Mouse (Mus musculus): ENCODE results near the gene Agbl3.

Gene Agbl3

DNA sequence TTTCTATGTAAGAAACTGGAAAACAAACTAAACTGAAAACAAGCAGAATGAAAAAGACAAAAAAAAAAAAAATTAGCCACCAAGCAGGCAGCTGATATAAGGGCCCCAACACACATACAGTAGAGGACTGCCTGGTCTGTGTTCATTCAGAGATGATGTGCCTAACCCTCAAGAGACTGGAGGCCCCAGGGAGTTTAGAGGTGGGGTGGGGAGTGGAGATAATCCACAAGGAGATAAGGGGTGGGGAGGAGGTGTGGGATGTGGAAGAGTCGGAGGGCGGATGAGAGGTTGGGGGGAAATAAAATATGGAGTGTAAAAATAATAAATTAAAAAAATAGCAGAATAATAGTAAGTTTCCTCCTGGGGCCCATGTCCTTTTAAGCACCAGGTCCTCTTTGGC is 25.4 kb downstream of the Agbl3 start:
- DNase-seq: no peak

DNA sequence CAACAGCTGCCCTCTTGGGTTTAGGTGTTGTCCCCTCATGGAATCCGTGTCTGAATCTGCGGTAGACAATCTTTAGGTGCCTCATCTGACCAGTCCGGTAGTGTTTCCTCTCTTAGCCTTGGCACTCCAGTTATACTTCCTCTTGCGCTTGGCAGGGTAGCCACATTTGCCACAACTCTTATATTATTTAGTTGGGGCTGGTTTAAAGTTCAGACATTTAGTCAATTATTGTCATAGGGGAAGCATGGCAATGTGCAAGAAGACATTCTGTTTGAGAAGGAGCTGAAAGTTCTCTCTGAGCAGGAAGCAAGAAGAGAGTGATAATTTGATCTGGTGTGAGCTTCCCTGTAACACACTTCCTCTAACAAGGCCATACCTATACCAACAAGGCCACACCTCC is 30.4 kb downstream of the Agbl3 start:
- DNase-seq: no peak

DNA sequence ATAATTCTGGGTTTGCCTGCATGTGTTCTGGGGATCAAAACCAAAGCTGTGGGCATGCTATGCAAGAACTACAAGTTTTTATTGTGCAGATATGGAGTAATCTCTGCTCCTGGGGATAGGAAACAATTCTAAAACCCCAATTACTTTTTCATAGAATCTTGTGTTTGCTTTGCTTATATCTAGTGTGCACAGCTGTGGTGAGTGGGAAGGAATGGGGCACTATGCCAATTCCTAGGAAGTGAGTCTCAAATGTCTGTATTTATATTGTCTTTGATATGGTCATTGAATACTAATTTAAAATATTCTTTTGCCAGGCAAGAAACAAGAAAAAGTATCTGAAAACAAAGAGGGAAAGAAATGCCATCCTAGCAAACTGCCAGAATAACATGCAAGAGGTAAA is 44.2 kb downstream of the Agbl3 start:
- no peak for DNase-seq

DNA sequence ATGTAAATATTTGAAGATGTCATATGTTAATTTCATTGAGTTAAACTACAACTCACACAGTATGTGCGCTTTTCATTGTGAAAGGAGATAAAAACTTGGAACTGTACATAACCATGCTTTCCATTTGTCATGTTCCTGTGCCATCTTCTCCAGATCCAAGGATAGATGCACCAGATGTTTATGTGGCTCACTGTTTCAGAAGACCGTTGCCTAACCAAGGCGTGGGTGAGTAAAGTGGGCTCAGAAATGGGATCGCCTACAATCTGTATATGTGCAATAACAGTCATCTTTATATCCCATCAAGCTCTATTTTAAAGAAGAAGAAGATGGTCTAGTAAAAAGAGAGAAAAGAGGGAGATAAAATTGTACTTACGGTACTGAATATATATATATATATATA is 52.1 kb downstream of the Agbl3 start:
- no peak for DNase-seq

DNA sequence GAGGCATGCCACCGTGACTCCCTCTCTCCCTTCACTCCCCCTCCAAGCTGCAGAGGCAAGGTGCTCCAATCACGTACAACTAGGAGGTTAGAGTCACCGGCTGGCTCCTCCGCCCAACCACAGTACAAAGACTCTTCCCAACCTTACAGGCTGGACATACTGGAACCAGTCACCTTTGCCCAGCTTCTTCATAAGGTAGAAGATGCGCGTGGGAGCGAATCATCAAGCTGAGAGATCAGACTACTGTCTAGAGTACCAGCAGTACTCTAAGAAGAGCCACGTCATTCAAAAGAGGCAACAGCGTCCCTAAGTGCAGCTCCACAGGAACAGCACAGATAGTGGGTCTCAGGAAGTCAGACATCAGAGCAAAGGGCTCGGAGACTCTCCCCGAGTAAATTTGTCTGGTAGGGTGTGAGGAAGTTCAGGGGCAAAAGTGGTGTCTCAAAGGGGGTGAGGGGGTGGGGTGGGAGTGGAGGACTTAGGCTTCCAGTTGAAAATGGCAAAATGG is 81.4 kb downstream of the Agbl3 start:
- DNase-seq: no peak

DNA sequence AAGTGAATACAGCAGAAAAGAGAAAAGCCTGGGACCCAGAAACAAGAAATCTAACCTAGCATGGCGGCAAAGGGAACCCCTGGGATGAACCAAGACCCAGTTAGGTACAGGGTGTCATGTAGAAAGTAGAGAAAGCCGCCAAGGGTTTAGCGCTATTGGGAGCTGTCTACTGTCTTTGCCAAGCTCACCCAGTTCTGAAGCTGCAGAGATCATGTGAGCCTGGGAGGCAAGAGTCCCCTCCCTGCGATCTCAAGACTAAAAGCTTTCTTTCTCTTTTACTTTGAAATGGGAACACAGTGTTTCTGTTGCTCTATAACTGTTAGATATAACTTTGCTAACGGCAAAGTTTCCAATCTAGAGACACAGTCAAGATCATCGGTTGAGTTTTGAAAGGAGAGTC is 82.1 kb downstream of the Agbl3 start:
- DNase-seq: no peak

DNA sequence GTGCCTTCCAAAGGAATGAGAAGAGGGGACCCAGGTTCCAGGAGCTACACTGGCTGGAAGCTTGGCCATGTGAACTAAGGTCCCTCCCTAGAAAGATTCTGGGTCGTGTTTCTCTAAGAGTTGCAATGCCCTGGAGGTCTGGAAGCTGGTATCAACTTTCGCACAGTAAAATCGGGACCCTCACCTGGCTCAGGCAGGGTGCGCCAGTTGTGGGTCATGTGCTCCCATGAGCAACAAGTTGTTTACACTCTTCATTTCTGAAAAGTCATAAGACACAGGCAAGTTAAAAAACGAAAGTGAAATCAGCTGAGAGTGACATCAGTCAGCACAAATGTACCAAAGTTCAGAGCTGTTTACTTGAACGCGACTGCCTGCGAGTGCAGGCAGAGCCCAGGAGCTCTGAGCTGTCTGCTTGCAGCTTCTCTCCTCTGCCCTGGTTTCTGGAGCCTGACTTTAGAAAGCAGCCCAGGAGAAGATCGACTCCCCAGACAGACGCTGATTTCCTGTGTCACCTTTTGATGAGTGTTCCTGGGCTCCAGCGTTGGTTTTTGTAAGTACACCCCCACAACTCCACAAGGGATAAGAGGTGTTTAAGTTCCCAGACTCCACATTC is 82.7 kb downstream of the Agbl3 start, which contains the start of gene Tmem140:
TSS of gene Tmem140 (plus strand) at position 356 of the 613 bp plus-strand sequence.
- no peak for DNase-seq

DNA sequence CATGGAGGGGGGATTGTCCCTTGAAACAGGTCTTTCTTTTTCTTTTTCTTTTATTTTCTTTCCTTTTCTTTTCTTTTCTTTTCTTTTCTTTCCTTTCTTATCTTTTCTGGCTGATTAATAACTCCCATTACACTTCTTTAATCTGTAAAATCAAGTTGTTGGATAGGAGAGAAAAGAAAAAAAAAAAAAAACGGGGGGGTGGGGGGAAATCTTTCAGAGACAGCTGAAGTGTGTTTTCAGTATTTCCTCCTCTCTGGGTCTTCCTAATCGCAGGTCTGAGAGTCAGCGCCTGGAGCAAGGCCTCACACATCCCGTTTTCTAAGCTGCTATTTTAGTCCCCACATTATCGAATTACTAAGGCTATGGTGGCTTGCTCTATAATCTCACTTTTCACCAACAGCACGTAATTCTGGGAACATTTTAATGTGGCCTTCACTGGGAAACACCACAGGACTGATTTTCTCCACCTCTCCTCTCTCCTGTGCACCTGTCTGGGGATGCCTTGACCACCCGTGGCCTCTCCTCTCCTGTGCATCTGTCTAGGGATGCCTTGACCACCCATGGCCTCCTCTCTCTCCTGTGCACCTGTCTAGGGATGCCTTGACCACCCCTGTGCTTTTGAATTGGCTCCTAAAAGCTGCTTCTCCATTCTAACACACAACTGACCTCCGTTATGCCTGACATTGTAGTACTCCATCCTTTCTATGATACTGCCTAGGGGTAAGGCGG is 83.7 kb downstream of the Agbl3 start:
- DNase-seq: no peak

DNA sequence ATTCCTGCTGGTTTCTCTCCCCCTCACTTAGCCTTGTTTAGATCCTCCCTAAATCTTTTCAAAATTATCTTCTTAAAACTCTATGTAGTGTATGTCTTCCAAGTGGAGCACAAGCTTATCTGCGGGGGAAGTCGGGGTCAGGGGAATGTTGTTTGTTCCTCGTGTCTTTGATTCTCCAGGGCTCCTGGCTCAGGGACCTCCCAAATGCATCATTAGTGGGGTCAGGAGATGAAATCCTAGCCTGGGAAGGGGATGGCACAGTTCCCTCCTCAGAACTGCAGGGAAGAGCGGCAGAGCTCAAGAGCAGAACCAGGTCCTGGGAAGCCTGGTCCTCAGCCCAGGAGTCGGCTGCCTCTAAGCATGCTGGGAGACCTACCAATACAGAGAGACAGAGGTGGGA is 85.0 kb downstream of the Agbl3 start:
- no peak for DNase-seq

DNA sequence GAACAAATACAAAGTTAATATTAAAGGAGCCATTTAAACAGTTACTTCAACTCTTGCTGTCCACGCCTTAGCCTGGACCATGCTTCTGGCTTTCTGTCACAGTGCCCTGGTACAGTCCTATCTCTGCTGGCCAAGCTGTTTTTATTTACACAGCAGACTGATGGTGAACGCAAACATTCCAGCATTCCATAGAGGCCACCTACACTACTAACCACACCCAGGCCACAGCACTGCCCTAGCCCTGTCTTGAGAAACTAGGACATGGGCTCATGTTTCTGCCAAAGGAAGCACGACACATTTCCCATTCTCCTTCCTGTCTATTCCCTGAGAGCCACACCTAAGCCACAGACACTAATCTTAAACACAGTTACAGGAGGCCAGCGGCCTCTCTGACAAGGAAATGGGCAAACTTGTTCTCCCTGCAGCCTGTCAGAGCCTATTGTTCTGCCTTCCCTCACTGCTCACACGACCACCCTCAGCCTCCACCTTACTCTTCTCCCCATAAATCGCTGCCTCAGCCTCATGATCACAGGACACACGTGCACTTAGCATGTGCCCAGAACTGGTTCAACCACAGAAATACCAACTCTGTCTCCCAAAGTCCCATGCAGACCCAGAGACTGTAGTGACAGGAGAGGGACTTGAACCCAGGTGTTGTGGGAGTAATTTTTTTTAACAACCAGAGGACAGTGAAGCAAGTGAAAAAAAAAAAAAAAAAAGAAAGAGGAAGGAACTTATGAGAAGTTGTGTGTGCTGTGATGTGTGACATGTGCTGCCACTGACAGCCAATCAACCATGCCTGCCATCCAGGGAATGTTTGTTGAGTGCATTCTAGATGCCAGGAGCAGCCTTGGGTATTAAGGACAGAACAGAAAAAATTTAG is 85.7 kb downstream of the Agbl3 start:
- DNase-seq: no peak

DNA sequence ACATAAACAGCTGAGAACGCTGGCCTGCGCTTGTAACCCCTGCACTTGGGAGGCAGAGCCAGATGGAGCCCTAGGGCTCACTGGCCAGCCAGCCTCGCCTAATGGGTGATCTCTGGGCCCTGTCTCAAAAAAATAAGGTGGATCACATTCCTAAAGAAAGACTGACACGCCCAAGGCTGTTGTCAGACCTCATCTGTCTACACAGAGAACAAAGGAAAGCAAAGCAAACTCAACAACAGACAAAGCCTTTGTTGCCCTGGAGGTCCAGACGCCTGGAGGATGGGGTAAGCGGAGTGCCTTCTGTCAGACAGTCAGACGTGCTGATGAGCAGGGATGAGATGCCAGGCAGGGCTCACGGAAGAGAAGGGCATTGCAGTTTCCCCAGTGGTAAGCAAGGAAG is 86.6 kb downstream of the Agbl3 start:
- no peak for DNase-seq

DNA sequence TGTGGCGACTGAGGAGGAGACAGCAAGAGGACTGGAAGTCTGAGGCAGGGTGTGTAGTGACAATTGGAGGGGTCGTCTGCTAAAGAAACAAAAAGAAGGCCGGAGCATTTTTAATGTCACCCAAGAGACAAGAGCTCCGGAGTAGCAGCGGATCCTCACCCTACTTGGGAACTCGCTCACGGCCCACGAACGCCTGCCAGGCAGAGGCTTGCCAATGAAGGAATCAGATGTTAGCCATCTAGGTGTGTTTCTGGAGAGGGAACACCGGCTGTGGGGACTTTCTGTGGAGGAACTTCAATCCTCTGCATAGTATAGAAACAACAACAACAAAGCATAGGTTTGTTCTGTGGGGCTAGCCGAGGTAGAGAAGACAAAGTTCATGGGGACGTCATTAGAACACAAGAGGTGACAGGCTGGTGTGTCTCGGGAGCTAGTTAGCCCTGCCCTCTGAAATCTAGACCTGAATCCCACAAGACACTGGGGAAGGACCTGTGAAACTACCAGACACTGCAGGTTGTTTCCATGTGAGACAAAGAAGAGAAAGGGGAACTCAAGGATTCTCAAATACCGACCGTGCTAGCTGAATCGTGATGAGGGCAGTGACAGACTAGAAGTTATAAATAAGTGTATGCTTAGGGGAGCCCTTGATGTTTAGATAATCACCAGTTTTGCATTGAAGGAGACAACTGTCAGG is 87.2 kb downstream of the Agbl3 start:
- DNase-seq: no peak

DNA sequence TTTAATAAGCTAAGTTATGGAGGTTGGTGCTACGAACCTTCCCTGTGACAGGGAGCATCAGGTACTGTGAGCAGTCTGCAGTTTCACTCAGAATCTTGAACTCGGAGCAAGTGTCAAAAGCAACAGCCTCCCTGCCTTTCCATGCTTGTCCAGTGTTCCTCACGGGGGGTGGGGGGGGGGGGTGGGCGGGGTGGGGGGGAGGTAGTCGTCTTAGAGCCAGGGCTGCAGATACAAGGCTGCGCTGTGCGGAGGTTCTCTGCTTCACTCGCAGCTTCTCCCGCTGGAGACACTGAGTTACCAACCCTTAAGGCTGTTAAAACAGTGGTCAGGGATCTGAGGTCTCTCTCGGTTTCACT is 87.7 kb downstream of the Agbl3 start:
- no peak for DNase-seq

DNA sequence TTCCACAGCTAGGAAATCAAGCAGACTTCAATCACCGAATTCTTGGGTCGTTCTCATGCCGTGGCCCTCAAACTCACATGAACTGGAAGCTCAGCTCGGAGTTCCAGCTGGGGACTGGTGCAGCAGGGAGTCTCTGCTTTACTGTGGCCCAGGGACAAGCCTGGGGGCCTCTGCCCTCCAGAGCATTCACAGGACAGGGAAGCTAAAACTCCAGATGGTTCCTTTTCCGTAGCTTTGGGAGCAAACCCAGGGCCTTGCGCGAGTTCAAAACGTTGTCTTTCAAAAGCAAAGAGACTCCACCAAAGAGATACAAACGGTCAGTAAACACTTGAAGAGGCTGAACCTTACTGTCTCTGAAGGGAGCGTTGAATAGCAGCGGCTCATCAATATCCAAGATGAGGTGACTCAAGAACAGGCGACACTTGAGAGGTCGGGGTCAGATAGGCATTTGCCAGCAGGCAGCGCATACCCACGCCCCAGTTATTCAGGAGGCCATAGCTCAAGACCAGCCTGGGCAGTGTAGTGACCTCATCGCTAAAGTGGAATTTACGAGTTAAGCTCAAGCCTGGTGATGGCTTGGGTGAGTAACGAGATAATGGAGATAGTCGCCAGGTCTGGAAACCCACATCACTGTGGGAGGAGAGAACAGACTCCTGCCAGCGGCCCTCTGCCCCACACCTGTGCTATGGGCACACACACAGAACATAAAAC is 88.4 kb downstream of the Agbl3 start:
- no peak for DNase-seq

DNA sequence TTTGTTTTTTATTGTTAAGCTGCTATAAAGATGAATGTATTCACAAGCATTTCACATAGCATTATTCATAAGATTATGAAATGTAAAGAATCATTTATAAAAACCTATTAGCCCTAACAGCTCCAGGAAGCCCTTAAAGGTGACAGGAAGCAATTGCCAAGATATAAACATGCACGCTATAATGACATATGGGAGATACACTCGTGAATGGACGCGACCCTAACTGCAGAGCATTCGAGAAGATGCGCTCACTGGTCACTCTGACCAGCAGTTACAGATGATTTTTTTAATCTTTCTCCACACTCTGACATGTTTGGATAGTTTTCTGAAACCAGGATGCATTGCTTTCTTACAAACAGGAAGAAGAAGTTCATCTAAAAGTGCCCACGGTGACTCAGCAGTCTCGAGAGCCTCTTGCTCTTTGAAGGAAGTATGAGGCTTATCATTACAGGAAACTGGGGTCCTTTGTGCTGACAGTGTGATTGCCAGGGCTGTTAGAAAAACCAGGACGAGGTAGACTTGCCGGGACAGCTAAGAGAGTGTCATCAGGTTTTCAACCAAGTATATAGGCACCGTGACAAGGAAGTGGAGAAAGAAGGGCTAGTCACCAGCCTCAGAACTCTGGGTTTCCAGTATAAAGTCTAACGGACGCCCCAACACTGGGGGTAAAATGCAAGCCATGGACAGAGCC is 89.1 kb downstream of the Agbl3 start:
- DNase-seq: no peak

DNA sequence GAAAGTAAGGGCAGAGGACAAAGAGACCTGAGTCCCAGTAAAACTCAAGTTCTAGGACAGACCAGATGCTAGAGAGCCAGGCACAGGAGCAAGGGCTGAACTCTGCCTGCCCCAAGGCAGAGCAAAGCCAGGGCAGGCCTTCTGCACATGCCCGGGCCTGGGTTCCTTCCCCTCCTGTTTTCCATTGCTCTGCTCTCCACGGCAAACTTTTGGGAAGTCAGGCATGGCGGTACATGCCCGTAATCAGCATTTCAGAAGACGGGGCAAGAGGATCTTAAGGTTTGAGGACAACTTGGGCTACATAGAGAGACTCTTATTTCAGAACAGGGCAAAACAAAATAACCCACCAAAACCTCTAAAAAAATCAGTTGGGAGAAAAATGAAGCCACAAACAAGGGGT is 89.9 kb downstream of the Agbl3 start:
- DNase-seq: no peak

DNA sequence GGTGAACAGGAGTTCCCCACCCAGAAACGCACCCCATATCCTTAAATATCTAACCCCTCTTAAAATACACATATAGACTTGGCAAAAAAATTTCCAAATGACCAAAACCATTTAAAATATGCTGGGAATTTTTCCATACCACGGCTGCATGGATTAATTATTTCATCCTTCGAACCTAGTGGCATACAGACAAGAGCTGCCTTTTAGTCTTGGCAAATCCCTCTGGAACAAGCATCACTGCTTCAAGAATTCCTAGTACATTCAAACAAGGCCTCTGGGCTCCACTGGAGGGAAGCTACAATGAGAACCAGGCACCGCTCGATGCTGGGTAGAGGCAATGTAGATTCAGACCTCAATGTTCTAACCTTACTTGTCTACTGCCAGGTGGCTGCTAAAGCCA is 90.5 kb downstream of the Agbl3 start:
- no peak for DNase-seq

DNA sequence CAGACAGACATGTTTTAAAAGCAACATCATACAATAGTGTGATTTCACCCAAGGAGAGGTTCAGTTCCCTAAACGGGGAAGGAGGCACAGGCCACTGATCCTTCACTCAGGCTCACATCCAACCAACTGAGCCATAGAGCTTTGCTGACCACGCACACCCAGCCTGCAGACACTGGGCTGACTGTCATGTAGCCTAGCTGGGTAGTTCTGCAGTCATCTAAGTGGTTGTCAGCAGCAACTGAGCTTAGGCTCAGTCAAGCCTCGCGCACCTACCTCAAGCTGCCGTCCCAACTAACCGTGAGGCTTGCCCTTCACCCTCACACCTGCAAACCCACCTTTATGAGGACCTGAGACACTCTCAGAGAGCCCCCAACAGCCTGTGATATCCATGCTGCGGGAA is 91.7 kb downstream of the Agbl3 start:
- no peak for DNase-seq

DNA sequence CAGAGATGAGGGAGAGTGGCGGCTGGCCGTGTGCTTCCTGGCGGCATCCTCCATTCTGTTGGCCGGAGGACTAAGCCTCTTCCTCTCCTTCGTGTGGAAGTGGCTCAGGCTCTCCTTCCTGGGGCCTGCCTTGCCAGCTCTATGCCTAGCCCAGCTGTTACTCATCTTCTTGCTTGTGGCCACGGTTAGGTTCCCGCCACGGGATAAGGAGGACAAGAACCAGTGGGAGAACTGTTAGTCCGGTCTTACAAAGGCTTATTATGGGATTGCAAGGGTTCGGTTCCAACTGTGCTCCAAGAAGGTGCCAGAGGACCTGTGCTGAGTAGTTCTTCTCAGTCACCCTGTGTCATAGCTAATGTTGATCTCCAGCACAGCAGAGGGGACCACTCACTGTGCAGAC is 92.6 kb downstream of the Agbl3 start:
- no peak for DNase-seq

DNA sequence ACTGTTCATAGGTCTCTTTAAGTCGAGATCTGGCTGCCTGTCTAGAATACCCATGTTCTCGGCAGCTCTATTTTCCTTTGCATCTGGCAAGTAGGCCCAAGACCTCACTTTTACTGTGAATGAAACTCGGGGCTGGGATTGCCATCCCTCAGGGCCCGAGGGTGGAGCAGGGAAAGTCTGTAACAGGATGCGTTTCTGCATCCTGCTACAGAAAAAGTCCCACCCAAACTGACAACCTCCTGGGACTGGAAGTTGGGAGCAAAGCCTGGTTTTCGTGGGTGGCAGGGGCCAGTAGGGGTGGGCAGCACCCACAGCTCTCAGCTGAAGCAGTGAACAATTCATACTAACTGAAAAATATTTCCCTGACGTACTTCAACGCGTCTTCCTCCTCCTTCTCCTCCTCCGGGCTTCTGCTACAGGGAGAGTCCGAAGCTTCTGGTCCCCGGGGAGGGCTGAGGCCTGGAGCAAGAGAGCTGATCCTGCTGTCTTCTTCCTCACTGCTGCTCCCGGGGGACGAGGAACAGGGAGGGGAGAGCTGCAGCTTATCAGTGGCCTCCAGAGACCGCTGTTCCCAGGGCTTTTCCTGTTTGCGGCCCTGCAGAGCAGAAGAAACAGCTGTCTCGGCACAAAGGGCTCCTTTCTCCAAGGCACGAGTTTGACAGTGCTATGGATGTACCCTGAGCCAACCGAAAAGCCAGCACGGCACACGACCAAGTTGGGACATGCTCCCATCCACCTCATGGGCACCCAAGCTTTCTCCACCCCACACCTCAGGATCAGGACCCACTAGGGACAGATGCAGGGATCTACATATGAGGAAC is 94.1 kb downstream of the Agbl3 start:
- DNase-seq: no peak

DNA sequence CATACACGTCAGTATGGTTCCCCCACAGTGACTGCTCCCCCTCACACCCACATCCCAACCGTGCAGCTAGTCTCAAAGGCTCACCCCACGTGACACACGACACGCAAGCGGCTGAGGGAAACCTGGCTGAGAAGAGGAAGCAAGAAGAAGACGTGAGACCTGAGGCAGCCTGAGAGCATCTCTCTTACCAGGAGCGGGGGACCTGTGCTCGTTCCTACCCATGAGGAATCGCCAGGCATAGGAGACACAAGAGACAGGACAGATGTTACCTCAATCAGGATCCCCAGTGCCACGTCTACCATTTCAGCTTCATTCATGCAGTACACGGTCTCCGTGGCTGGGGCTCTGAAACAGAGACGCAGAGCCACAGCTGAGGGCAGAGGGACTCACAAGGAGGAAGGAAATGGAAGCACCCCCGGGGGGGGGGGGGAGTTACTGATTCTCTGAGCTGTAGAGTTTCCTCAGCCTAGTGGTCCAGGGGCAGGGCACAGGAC is 95.1 kb downstream of the Agbl3 start:
- peak; percentile 66 to 71 for DNase-seq
